Mouse (Mus musculus): ENCODE results near the gene Ppp6r2. TPM values are rescaled to one million over a fixed set of nuclear protein-coding genes. Genes with fewer than 3 reads are reported as not detected.

Gene Ppp6r2
- total and polyA plus RNA-seq, 3 experiments, result 8.7 to 14.7 (median 10.3) TPM

DNA sequence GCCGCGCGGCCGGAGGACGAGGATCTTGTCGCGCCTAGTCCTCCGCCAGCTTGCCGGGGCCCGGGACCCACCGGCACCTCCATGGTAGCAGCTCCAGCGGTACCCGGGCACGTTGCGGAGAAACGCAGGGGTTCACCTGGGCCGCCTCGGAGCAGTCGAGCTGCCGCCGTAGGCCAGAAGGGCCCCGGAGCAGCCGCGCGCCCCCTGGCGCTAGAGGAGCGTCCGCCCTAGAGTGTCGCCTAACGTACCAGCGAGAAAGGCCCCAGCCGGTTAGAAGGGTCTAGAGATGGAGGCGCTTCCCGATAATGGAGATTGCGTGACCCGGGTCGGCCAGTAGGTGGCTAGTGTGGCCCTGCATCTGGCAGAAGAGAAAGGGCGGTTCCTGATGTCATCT, 15.0 kb upstream of the Ppp6r2 start, which contains the start of gene Dennd6b (continued):
- TF ChIP-seq SIN3A (IDR thresholded peaks at IDR 0.05; ENCODE audit: low read length), result peak; percentile 94
- TF ChIP-seq CTCF (conservative IDR thresholded peaks at IDR 0.05 in 1 of 2, IDR thresholded peaks at IDR 0.05 in 1 of 2; ENCODE audit: low read depth in 2 of 2, low read length in 2 of 2), result peak; percentile 63 to 96
- TF ChIP-seq ETS1 (conservative IDR thresholded peaks at IDR 0.05; ENCODE audit: low read depth, low read length), result peak; percentile 15; the same call in 1 of the 2 replicates
- TF ChIP-seq ELF1 (IDR thresholded peaks at IDR 0.05; ENCODE audit: low read depth, low read length), result peak; percentile 89
- TF ChIP-seq E2F4 (IDR thresholded peaks at IDR 0.05; ENCODE audit: insufficient replicate concordance, low read depth, low read length), result no peak
- peak; percentile 48; the same call in 1 of the 2 replicates for TF ChIP-seq MYC (IDR thresholded peaks at IDR 0.05; ENCODE audit: low read depth, low read length)
- peak; percentile 81 for TF ChIP-seq GABPA (IDR thresholded peaks at IDR 0.05; ENCODE audit: insufficient replicate concordance, low read depth, low read length)
- no peak for TF ChIP-seq JUND (conservative IDR thresholded peaks at IDR 0.05; ENCODE audit: low read depth, low read length)
- no peak for TF ChIP-seq ZC3H11A (IDR thresholded peaks at IDR 0.05; ENCODE audit: low read depth, low read length)

DNA sequence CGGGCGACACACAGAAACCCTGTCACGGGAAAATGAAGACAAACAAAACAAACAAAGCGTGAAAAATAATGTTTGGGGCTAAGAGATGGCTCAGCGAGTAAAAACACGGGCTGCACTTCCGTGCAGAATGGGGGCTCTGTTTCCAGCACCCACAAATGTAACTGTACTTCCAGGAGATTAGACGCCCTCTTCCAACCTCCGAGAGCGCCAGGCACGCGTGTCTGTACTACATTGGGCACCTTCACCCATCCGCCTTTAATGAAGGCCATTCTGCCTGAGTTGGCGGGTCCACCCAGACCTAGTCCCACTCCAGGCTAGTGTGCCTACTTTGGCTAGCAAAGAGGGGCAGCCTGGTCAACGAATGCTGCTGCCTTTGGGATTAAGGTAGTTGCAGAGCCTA, 14.3 kb upstream of the Ppp6r2 start:
- Histone ChIP-seq H3K4me3 (replicated peaks in 1 of 3; ENCODE audit: low read depth in 2 of 3, low read length in 2 of 3, poor library complexity in 1 of 3) (peak overlapping the region; percentile 61 to 98 (median 88)), H3K79me2 (replicated peaks; ENCODE audit: control insufficient read depth, extremely low read depth, insufficient read depth, poor library complexity, severe bottlenecking) (no peaks in the 10 kb centered on the region), H3K4me1 (ENCODE audit: control insufficient read depth in 1 of 2, insufficient read depth in 2 of 2) (peaks cover 3 to 16% of the 10 kb centered on the region in 2 experiments), H3K9ac (ENCODE audit: insufficient read depth, low read depth) (peak overlapping the region; percentile 65), H3K27ac (ENCODE audit: insufficient read depth, low read depth) (no peak overlapping the region), H3K36me3 (replicated peaks in 1 of 2; ENCODE audit: control insufficient read depth in 1 of 2, insufficient read depth in 1 of 2, low read length in 1 of 2) (peaks cover 0 to 14% of the 10 kb centered on the region in 2 experiments), H3K9me3 (replicated peaks; ENCODE audit: low read length) (no peaks in the 10 kb centered on the region), H3K27me3 (replicated peaks) (no peaks in the 10 kb centered on the region), H3K4me2 (ENCODE audit: insufficient read depth, low read depth, poor library complexity, severe bottlenecking) (peak overlapping the region; percentile 75)
- in situ Hi-C loops (cut with MboI; ENCODE audit: low pct_ligation_motif_present, low pct_unique_long_range_greater_than_20kb, low sequenced_read_pairs) (no loop called here), dilution Hi-C loops (cut with MboI; ENCODE audit: extremely low pct_ligation_motif_present, extremely low pct_unique_long_range_greater_than_20kb, low sequenced_read_pairs) (no loop called here)
- DNase-seq (ENCODE audit: extremely low read depth), result no peak
- TF ChIP-seq JUND (conservative IDR thresholded peaks at IDR 0.05; ENCODE audit: low read depth, low read length), result no peak
- TF ChIP-seq BHLHE40 (IDR thresholded peaks at IDR 0.05; ENCODE audit: low read depth, low read length), result no peak
- no peak for TF ChIP-seq PAX5 (IDR thresholded peaks at IDR 0.05; ENCODE audit: low read length)
- TF ChIP-seq MYC (IDR thresholded peaks at IDR 0.05; ENCODE audit: low read depth, low read length), result no peak
- TF ChIP-seq RAD21 (IDR thresholded peaks at IDR 0.05; ENCODE audit: low read depth, low read length), result no peak
- TF ChIP-seq TCF12 (IDR thresholded peaks at IDR 0.05; ENCODE audit: low read depth, low read length), result no peak
- TF ChIP-seq POLR2A (IDR thresholded peaks at IDR 0.05; ENCODE audit: low read depth, low read length), result no peak
- TF ChIP-seq RCOR1 (conservative IDR thresholded peaks at IDR 0.05; ENCODE audit: low read depth, low read length), result no peak
- no peak for TF ChIP-seq USF2 (conservative IDR thresholded peaks at IDR 0.05; ENCODE audit: low read depth, low read length)
- TF ChIP-seq ZC3H11A (IDR thresholded peaks at IDR 0.05; ENCODE audit: low read depth, low read length), result no peak
- no peak for TF ChIP-seq ZNF384 (IDR thresholded peaks at IDR 0.05; ENCODE audit: low read depth, low read length)
- no peak for TF ChIP-seq IRF4 (IDR thresholded peaks at IDR 0.05; ENCODE audit: low read depth, low read length)
- TF ChIP-seq CHD2 (IDR thresholded peaks at IDR 0.05; ENCODE audit: low read length), result no peak
- no peak for TF ChIP-seq MEF2A (IDR thresholded peaks at IDR 0.05; ENCODE audit: borderline replicate concordance, low read depth, low read length)
- TF ChIP-seq MXI1 (IDR thresholded peaks at IDR 0.05; ENCODE audit: low read depth, low read length), result no peak
- no peak for TF ChIP-seq MAX (IDR thresholded peaks at IDR 0.05; ENCODE audit: low read length)
- no peak for TF ChIP-seq TBP (conservative IDR thresholded peaks at IDR 0.05; ENCODE audit: low read depth, low read length)
- TF ChIP-seq SMC3 (IDR thresholded peaks at IDR 0.05; ENCODE audit: low read depth, low read length), result no peak
- TF ChIP-seq NRF1 (IDR thresholded peaks at IDR 0.05; ENCODE audit: low read depth, low read length), result no peak
- TF ChIP-seq ETS1 (conservative IDR thresholded peaks at IDR 0.05; ENCODE audit: low read depth, low read length), result no peak
